Mouse (Mus musculus) cerebellum, adult 2 months (tissue): ENCODE data around the gene Rora.

Experiments
- CTCF ChIP-seq: fragments of 200-500 bp; IDR thresholded peaks from 2 replicates; pipeline ENCODE4 v1.5.1; 2011; ENCODE audit warnings: low read depth, mild to moderate bottlenecking, control low read depth, low read length, moderate library complexity, borderline replicate concordance; ENCODE audit not compliant: insufficient read depth
- POLR2A ChIP-seq: fragments of 200-500 bp; IDR thresholded peaks from 2 replicates; pipeline ENCODE4 v1.6.1; 2011; ENCODE audit warnings: low read length, control low read depth, borderline replicate concordance; ENCODE audit not compliant: insufficient read depth

- TF ChIP-seq CTCF, result no peak
- TF ChIP-seq POLR2A, result no peak
Measured at GRCm38 (mm10) chr9:69384475-69384874, 730.9 kb downstream of the Rora start.
